Mouse (Mus musculus) hindbrain, embryonic 12.5 days (tissue): ENCODE measurements around the gene Car7. TPM values are rescaled to one million over a fixed set of nuclear protein-coding genes. Genes with fewer than 3 reads are reported as not detected.

Source experiments
- ATAC-seq: fragments of 200-750 bp; cut with Nextera tagmentation; 2 replicates; pipeline ENCODE4 v1.8.0; 2017; ENCODE audit warnings: moderate TSS enrichment; ENCODE audit not compliant: low FRiP score
- H3K27ac ChIP-seq: fragments of 300-500 bp; sonication (generic); 2 replicates; pipeline ENCODE4 v1.5.1; 2016; ENCODE audit warnings: mild to moderate bottlenecking
- H3K27me3 ChIP-seq: fragments of 300-500 bp; sonication (generic); 2 replicates; pipeline ENCODE4 v1.6.1; 2016; ENCODE audit warnings: mild to moderate bottlenecking
- H3K36me3 ChIP-seq: fragments of 300-500 bp; sonication (generic); 2 replicates; pipeline ENCODE4 v1.6.1; 2016; ENCODE audit warnings: mild to moderate bottlenecking
- H3K4me1 ChIP-seq: fragments of 300-500 bp; sonication (generic); 2 replicates; pipeline ENCODE4 v1.6.1; 2016
- H3K4me2 ChIP-seq: fragments of 300-500 bp; sonication (generic); replicated peaks from 2 replicates; pipeline ENCODE4 v1.6.1; 2016; ENCODE audit warnings: mild to moderate bottlenecking
- H3K4me3 ChIP-seq: fragments of 300-500 bp; sonication (generic); 2 replicates; pipeline ENCODE4 v1.5.1; 2016; ENCODE audit warnings: mild to moderate bottlenecking
- H3K9ac ChIP-seq: fragments of 300-500 bp; sonication (generic); 2 replicates; pipeline ENCODE4 v1.6.1; 2016; ENCODE audit warnings: mild to moderate bottlenecking, moderate library complexity
- H3K9me3 ChIP-seq: fragments of 300-500 bp; sonication (generic); replicated peaks from 2 replicates; pipeline ENCODE4 v1.6.1; 2016; ENCODE audit warnings: mild to moderate bottlenecking
- WGBS: fragments of 180-500 bp; shearing (Covaris S2); methylation state at CpG from one replicate; pipeline ENCODE4 v1.1.7; 2016; 5-methylcytosine and 5-hydroxymethylcytosine counted together
- polyA plus RNA-seq: library from polyadenylated mRNA; unstranded; fragments of >200 nt; fragmentation: Nextera tagmentation; extraction: Ambion mirVana; gene quantifications from 2 replicates; pipeline ENCODE4 v1.2.1, GENCODE M21; 2016

The Car7 gene
- polyA plus RNA-seq, 1 experiment from 2014 or later: 1.2 TPM

GRCm38 (mm10) chr8:104597656-104598055 lies 63.2 kb downstream of the Car7 start:
- Histone ChIP-seq H3K4me1 (peaks cover 4% of the 10 kb centered on the region; the same call in 1 of the 2 replicates), H3K36me3 (peaks cover 22% of the 10 kb centered on the region), H3K9me3 (no peaks in the 10 kb centered on the region), H3K4me2 (no peak overlapping the region), H3K9ac (no peak overlapping the region), H3K4me3 (no peak overlapping the region), H3K27me3 (peaks cover 7% of the 10 kb centered on the region; the same call in 1 of the 2 replicates), H3K27ac (no peak overlapping the region)
- 88% methylated on average over 6 of the region's 6 CpGs for WGBS
- ATAC-seq: no peak

GRCm38 (mm10) chr8:104598496-104598895 lies 64.0 kb downstream of the Car7 start:
- Histone ChIP-seq H3K27me3 (peaks cover 7% of the 10 kb centered on the region; the same call in 1 of the 2 replicates), H3K4me2 (no peak overlapping the region), H3K9me3 (no peaks in the 10 kb centered on the region), H3K27ac (no peak overlapping the region), H3K9ac (no peak overlapping the region), H3K4me3 (no peak overlapping the region), H3K4me1 (peaks cover 4% of the 10 kb centered on the region; the same call in 1 of the 2 replicates), H3K36me3 (peaks cover 21% of the 10 kb centered on the region)
- WGBS: 76% methylated on average over 6 of the region's 6 CpGs
- no peak for ATAC-seq

Other genes with a start within 250 kb of the Car7 start
- not detected in 2 replicates for gene Cmtm2a, start 241.5 kb upstream of the Car7 start, polyA plus RNA-seq
- not detected in 2 replicates for gene Gm45711, start 224.6 kb upstream of the Car7 start, polyA plus RNA-seq
- not detected in 2 replicates for gene Cmtm1, start 224.5 kb upstream of the Car7 start, polyA plus RNA-seq
- gene Gm11020, start 213.1 kb upstream of the Car7 start, polyA plus RNA-seq: not detected in 2 replicates
- gene Cmtm2b, start 212.5 kb upstream of the Car7 start, polyA plus RNA-seq: not detected in 2 replicates
- gene Cmtm3, start 195.3 kb upstream of the Car7 start, polyA plus RNA-seq: 84.4 and 92.5 TPM in 2 replicates
- 2.3 and 2.4 TPM in 2 replicates for gene Cmtm4, start 138.9 kb upstream of the Car7 start, polyA plus RNA-seq
- gene Dync1li2, start 91.6 kb upstream of the Car7 start, polyA plus RNA-seq: 131 and 135 TPM in 2 replicates
- gene Terb1, start 24.8 kb upstream of the Car7 start, polyA plus RNA-seq: 0.22 and 0.34 TPM in 2 replicates
- 114 and 130 TPM in 2 replicates for gene Nae1, start 52 bp upstream of the Car7 start, polyA plus RNA-seq
- 13.7 and 14.9 TPM in 2 replicates for gene Pdp2, start 56.8 kb downstream of the Car7 start, polyA plus RNA-seq
- not detected in 2 replicates for gene Cdh16, start 89.7 kb downstream of the Car7 start, polyA plus RNA-seq
- 1.9 and 3.8 TPM in 2 replicates for gene Rrad, start 96.6 kb downstream of the Car7 start, polyA plus RNA-seq
- 98.9 and 107 TPM in 2 replicates for gene Ciao2b, start 107.3 kb downstream of the Car7 start, polyA plus RNA-seq
- not detected in 2 replicates for gene Ces2a, start 199.3 kb downstream of the Car7 start, polyA plus RNA-seq